Mouse (Mus musculus) kidney, postnatal 0 days (tissue): ENCODE data around the gene Hemgn. TPM values are rescaled to one million over a fixed set of nuclear protein-coding genes. Genes with fewer than 3 reads are reported as not detected.

Experiments
- ATAC-seq: fragments of 200-750 bp; cut with Nextera tagmentation; replicated peaks from 2 replicates; pipeline ENCODE4 v1.8.0; 2017; ENCODE audit warnings: low read depth, moderate number of reproducible peaks, moderate TSS enrichment, moderate library complexity; ENCODE audit not compliant: low FRiP score
- DNase-seq: peaks from one replicate; pipeline ENCODE4 v3.0.0-alpha.2; 2016; ENCODE audit warnings: low spot score
- H3K27ac ChIP-seq: fragments of 300-500 bp; sonication (generic); 2 replicates; pipeline ENCODE4 v1.5.1; 2014; ENCODE audit warnings: mild to moderate bottlenecking
- H3K27me3 ChIP-seq: fragments of 300-500 bp; sonication (generic); 2 replicates; pipeline ENCODE4 v1.6.1; 2014; ENCODE audit warnings: low read length, mixed read lengths; ENCODE audit not compliant: insufficient read depth
- H3K36me3 ChIP-seq: fragments of 300-500 bp; sonication (generic); 2 replicates; pipeline ENCODE4 v1.6.1; 2014; ENCODE audit warnings: low read length, mixed read lengths; ENCODE audit not compliant: insufficient read depth
- H3K4me1 ChIP-seq: fragments of 300-500 bp; sonication (generic); replicated peaks from 2 replicates; pipeline ENCODE4 v1.6.1; 2014; ENCODE audit warnings: antibody characterized with exemption, low read length, mixed read lengths; ENCODE audit not compliant: insufficient read depth
- H3K4me2 ChIP-seq: fragments of 300-500 bp; sonication (generic); 2 replicates; pipeline ENCODE4 v1.6.1; 2014; ENCODE audit warnings: mild to moderate bottlenecking, low read length, moderate library complexity, mixed read lengths
- H3K4me3 ChIP-seq: fragments of 300-500 bp; sonication (generic); replicated peaks from 2 replicates; pipeline ENCODE4 v1.5.1; 2014; ENCODE audit warnings: low read depth, low read length
- H3K9ac ChIP-seq: fragments of 300-500 bp; sonication (generic); 2 replicates; pipeline ENCODE4 v1.6.1; 2014; ENCODE audit warnings: low read depth, low read length
- H3K9me3 ChIP-seq: fragments of 300-500 bp; sonication (generic); replicated peaks from 2 replicates; pipeline ENCODE4 v1.6.1; 2016; ENCODE audit warnings: low read length, inconsistent platforms, mixed read lengths
- CTCF ChIP-seq: IDR thresholded peaks from 2 replicates; pipeline ENCODE4 v1.5.1; 2016; ENCODE audit warnings: antibody characterized with exemption, low read depth, mild to moderate bottlenecking, moderate library complexity
- WGBS: fragments of 180-500 bp; shearing (Covaris S2); extraction: QIAGEN DNeasy Blood & Tissue Kit; methylation state at CpG from one replicate; pipeline ENCODE4 v1.1.7; 2014; 5-methylcytosine and 5-hydroxymethylcytosine counted together
- polyA plus RNA-seq: library from polyadenylated mRNA; unstranded; fragments of >200 nt; fragmentation: Nextera tagmentation; extraction: Ambion mirVana; gene quantifications from 2 replicates; pipeline ENCODE4 v1.2.1, GENCODE M21; 2015

Gene Hemgn
- 0.11 and 0.15 TPM in 2 replicates for polyA plus RNA-seq

GRCm38 (mm10) chr4:46413406-46413805 lies at the start of gene Hemgn:
Gene Hemgn, minus strand, starts transcription at chr4:46413506.
- no peak for ATAC-seq
- Histone ChIP-seq H3K9ac (no peak within 1 kb of the TSS), H3K27ac (no peak within 1 kb of the TSS), H3K36me3 (no peaks in the 10 kb centered on the region), H3K4me2 (no peak within 1 kb of the TSS), H3K4me3 (no peak within 1 kb of the TSS), H3K4me1 (no peaks in the 10 kb centered on the region), H3K9me3 (no peaks in the 10 kb centered on the region), H3K27me3 (no peaks in the 10 kb centered on the region)
- no peak for TF ChIP-seq CTCF
- DNase-seq, result no peak
- 75% methylated on average over 7 of the region's 7 CpGs for WGBS

- no peak overlapping the region for H3K4me2 ChIP-seq
- H3K27ac ChIP-seq, result no peak overlapping the region
- ATAC-seq, result no peak
- no peak overlapping the region for H3K4me3 ChIP-seq
- H3K9ac ChIP-seq, result no peak overlapping the region
- no peaks in the 10 kb centered on the region for H3K27me3 ChIP-seq
- H3K36me3 ChIP-seq, result peaks cover 24% of the 10 kb centered on the region
- WGBS, result 84% methylated on average over 2 of the region's 2 CpGs
- TF ChIP-seq CTCF, result peak; percentile 30; the same call in 1 of the 2 replicates
- H3K4me1 ChIP-seq, result peaks cover 24% of the 10 kb centered on the region
- H3K9me3 ChIP-seq, result no peaks in the 10 kb centered on the region
- DNase-seq, result no peak
Measured at GRCm38 (mm10) chr4:46458411-46458810, 45.1 kb upstream of the Hemgn start.

- Histone ChIP-seq H3K4me1 (peaks cover 34% of the 10 kb centered on the region), H3K27me3 (no peaks in the 10 kb centered on the region), H3K9ac (no peak overlapping the region), H3K4me2 (no peak overlapping the region), H3K27ac (no peak overlapping the region), H3K4me3 (no peak overlapping the region), H3K36me3 (peaks cover 12% of the 10 kb centered on the region; the same call in 1 of the 2 replicates), H3K9me3 (no peaks in the 10 kb centered on the region)
- DNase-seq (no peak), ATAC-seq (no peak)
- TF ChIP-seq CTCF, result no peak
- 98% methylated on average over 3 of the region's 3 CpGs for WGBS
Measured at GRCm38 (mm10) chr4:46457186-46457585, 43.9 kb upstream of the Hemgn start.

- Histone ChIP-seq H3K4me1 (peaks cover 34% of the 10 kb centered on the region), H3K9ac (no peak overlapping the region), H3K27ac (no peak overlapping the region), H3K9me3 (no peaks in the 10 kb centered on the region), H3K36me3 (peaks cover 12% of the 10 kb centered on the region; the same call in 1 of the 2 replicates), H3K4me2 (no peak overlapping the region), H3K27me3 (no peaks in the 10 kb centered on the region), H3K4me3 (no peak overlapping the region)
- no peak for TF ChIP-seq CTCF
- ATAC-seq, result no peak
- 79% methylated on average over 4 of the region's 4 CpGs for WGBS
- no peak for DNase-seq
Measured at GRCm38 (mm10) chr4:46456762-46457161, 43.5 kb upstream of the Hemgn start.

GRCm38 (mm10) chr4:46454097-46454864 lies 41.0 kb upstream of the Hemgn start:
- no peak for ATAC-seq
- no peak for DNase-seq
- Histone ChIP-seq H3K9me3 (no peaks in the 10 kb centered on the region), H3K9ac (no peak overlapping the region), H3K4me2 (no peak overlapping the region), H3K4me1 (peaks cover 40% of the 10 kb centered on the region), H3K4me3 (no peak overlapping the region), H3K27me3 (no peaks in the 10 kb centered on the region), H3K36me3 (0 out of 2 replicates have a peak, but pooled peaks cover 2% of the 10 kb centered on the region), H3K27ac (no peak overlapping the region)
- WGBS, result 69% methylated on average over 5 of the region's 5 CpGs
- no peak for TF ChIP-seq CTCF

- Histone ChIP-seq H3K27ac (peak overlapping the region; percentile 97; the same call in 1 of the 2 replicates), H3K4me2 (peak overlapping the region; percentile 81), H3K9ac (peak overlapping the region; percentile 92; the same call in 1 of the 2 replicates), H3K4me3 (peak overlapping the region; percentile 92; the same call in 1 of the 2 replicates), H3K36me3 (0 out of 2 replicates have a peak, but pooled peaks cover 2% of the 10 kb centered on the region), H3K4me1 (peaks cover 40% of the 10 kb centered on the region), H3K27me3 (no peaks in the 10 kb centered on the region), H3K9me3 (no peaks in the 10 kb centered on the region)
- TF ChIP-seq CTCF, result no peak
- 33% methylated on average over 13 of the region's 13 CpGs for WGBS
- DNase-seq, result no peak
- no peak for ATAC-seq
Measured at GRCm38 (mm10) chr4:46452855-46453719, 39.8 kb upstream of the Hemgn start.
